Mouse (Mus musculus): ENCODE measurements around the gene Ablim1. TPM values are rescaled to one million over a fixed set of nuclear protein-coding genes. Genes with fewer than 3 reads are reported as not detected.

Gene Ablim1
- total and polyA plus RNA-seq, 2 experiments from 2014 or later: 44.7 to 71.7 TPM

GRCm38 (mm10) chr19:57170880-57171279 is 143.8 kb downstream of the Ablim1 start:
- DNase-seq (ENCODE audit: low spot score) (no peak), ATAC-seq (no peak)
- Histone ChIP-seq H3K4me2 (ENCODE audit: low read depth, low read length) (no peak overlapping the region), H3K27ac (no peak overlapping the region), H3K36me3 (ENCODE audit: insufficient read depth, low read length) (no peaks in the 10 kb centered on the region), H3K27me3 (ENCODE audit: insufficient read depth, low read length) (no peaks in the 10 kb centered on the region), H3K4me3 (ENCODE audit: low read length) (no peak overlapping the region), H3K9ac (replicated peaks; ENCODE audit: low read length) (no peak overlapping the region), H3K9me3 (ENCODE audit: low read length) (no peaks in the 10 kb centered on the region), H3K4me1 (ENCODE audit: insufficient read depth, low read length) (no peaks in the 10 kb centered on the region)
- 87% methylated on average over 5 of the region's 5 CpGs for WGBS
- TF ChIP-seq CTCF (IDR thresholded peaks at IDR 0.05; ENCODE audit: low read depth): no peak

- H3K4me2 ChIP-seq (ENCODE audit: low read depth, low read length): no peak overlapping the region
- no peaks in the 10 kb centered on the region for H3K27me3 ChIP-seq (ENCODE audit: insufficient read depth, low read length)
- H3K36me3 ChIP-seq (ENCODE audit: insufficient read depth, low read length): no peaks in the 10 kb centered on the region
- H3K9me3 ChIP-seq (ENCODE audit: low read length): no peaks in the 10 kb centered on the region
- ATAC-seq (no peak), DNase-seq (ENCODE audit: low spot score) (no peak)
- H3K4me1 ChIP-seq (ENCODE audit: insufficient read depth, low read length): no peaks in the 10 kb centered on the region
- H3K9ac ChIP-seq (replicated peaks; ENCODE audit: low read length): no peak overlapping the region
- H3K27ac ChIP-seq: no peak overlapping the region
- 73% methylated on average over 2 of the region's 2 CpGs for WGBS
- no peak overlapping the region for H3K4me3 ChIP-seq (ENCODE audit: low read length)
- TF ChIP-seq CTCF (IDR thresholded peaks at IDR 0.05; ENCODE audit: low read depth): peak; percentile 50
These were observed 145.2 kb downstream of the Ablim1 start for GRCm38 (mm10) chr19:57169485-57169884.

- H3K27ac ChIP-seq: no peak overlapping the region
- no peak overlapping the region for H3K4me2 ChIP-seq (ENCODE audit: low read depth, low read length)
- DNase-seq (ENCODE audit: low spot score) (no peak), ATAC-seq (no peak)
- H3K36me3 ChIP-seq (ENCODE audit: insufficient read depth, low read length): no peaks in the 10 kb centered on the region
- H3K4me1 ChIP-seq (ENCODE audit: insufficient read depth, low read length): no peaks in the 10 kb centered on the region
- H3K27me3 ChIP-seq (ENCODE audit: insufficient read depth, low read length): no peaks in the 10 kb centered on the region
- no peak overlapping the region for H3K4me3 ChIP-seq (ENCODE audit: low read length)
- no peak for TF ChIP-seq CTCF (IDR thresholded peaks at IDR 0.05; ENCODE audit: low read depth)
- no peak overlapping the region for H3K9ac ChIP-seq (replicated peaks; ENCODE audit: low read length)
- H3K9me3 ChIP-seq (ENCODE audit: low read length): no peaks in the 10 kb centered on the region
- WGBS: 86% methylated on average over 5 of the region's 5 CpGs
These were observed 147.0 kb downstream of the Ablim1 start for GRCm38 (mm10) chr19:57167721-57168120.

GRCm38 (mm10) chr19:57164882-57165281 is 149.8 kb downstream of the Ablim1 start:
- no peaks in the 10 kb centered on the region for H3K27me3 ChIP-seq (ENCODE audit: insufficient read depth, low read length)
- no peak overlapping the region for H3K4me3 ChIP-seq (ENCODE audit: low read length)
- H3K9me3 ChIP-seq (ENCODE audit: low read length): no peaks in the 10 kb centered on the region
- DNase-seq (ENCODE audit: low spot score): no peak
- H3K4me1 ChIP-seq (ENCODE audit: insufficient read depth, low read length): no peaks in the 10 kb centered on the region
- TF ChIP-seq CTCF (IDR thresholded peaks at IDR 0.05; ENCODE audit: low read depth): no peak
- no peak overlapping the region for H3K27ac ChIP-seq
- WGBS: 68% methylated on average over 2 of the region's 2 CpGs
- H3K36me3 ChIP-seq (ENCODE audit: insufficient read depth, low read length): no peaks in the 10 kb centered on the region
- ATAC-seq: no peak
- H3K9ac ChIP-seq (replicated peaks; ENCODE audit: low read length): no peak overlapping the region
- H3K4me2 ChIP-seq (ENCODE audit: low read depth, low read length): no peak overlapping the region

GRCm38 (mm10) chr19:57163315-57163714 is 151.4 kb downstream of the Ablim1 start:
- Histone ChIP-seq H3K27ac (no peak overlapping the region), H3K9me3 (ENCODE audit: low read length) (no peaks in the 10 kb centered on the region), H3K27me3 (ENCODE audit: insufficient read depth, low read length) (no peaks in the 10 kb centered on the region), H3K36me3 (ENCODE audit: insufficient read depth, low read length) (no peaks in the 10 kb centered on the region), H3K4me1 (ENCODE audit: insufficient read depth, low read length) (no peaks in the 10 kb centered on the region), H3K9ac (replicated peaks; ENCODE audit: low read length) (no peak overlapping the region), H3K4me3 (ENCODE audit: low read length) (no peak overlapping the region), H3K4me2 (ENCODE audit: low read depth, low read length) (no peak overlapping the region)
- ATAC-seq: no peak
- 86% methylated on average over 13 of the region's 13 CpGs for WGBS
- DNase-seq (ENCODE audit: low spot score): no peak
- no peak for TF ChIP-seq CTCF (IDR thresholded peaks at IDR 0.05; ENCODE audit: low read depth)

- ATAC-seq: no peak
These were observed 152.6 kb downstream of the Ablim1 start for GRCm38 (mm10) chr19:57161978-57162727.

GRCm38 (mm10) chr19:57161010-57161660 is 153.6 kb downstream of the Ablim1 start:
- ATAC-seq (0 out of 2 replicates have a peak, but pooled peaks have one; percentile 55), DNase-seq (ENCODE audit: low spot score) (peak; percentile 34)
- H3K36me3 ChIP-seq (ENCODE audit: insufficient read depth, low read length): no peaks in the 10 kb centered on the region
- no peak overlapping the region for H3K9ac ChIP-seq (replicated peaks; ENCODE audit: low read length)
- 67% methylated on average over 7 of the region's 7 CpGs for WGBS
- H3K4me3 ChIP-seq (ENCODE audit: low read length): no peak overlapping the region
- H3K27me3 ChIP-seq (ENCODE audit: insufficient read depth, low read length): no peaks in the 10 kb centered on the region
- no peaks in the 10 kb centered on the region for H3K4me1 ChIP-seq (ENCODE audit: insufficient read depth, low read length)
- H3K9me3 ChIP-seq (ENCODE audit: low read length): no peaks in the 10 kb centered on the region
- H3K27ac ChIP-seq: no peak overlapping the region
- H3K4me2 ChIP-seq (ENCODE audit: low read depth, low read length): no peak overlapping the region
- TF ChIP-seq CTCF (IDR thresholded peaks at IDR 0.05; ENCODE audit: low read depth): peak; percentile 84

More at GRCm38 (mm10) chr19:57161978-57162727, 152.6 kb downstream of the Ablim1 start:
- no peaks in the 10 kb centered on the region for H3K27me3 ChIP-seq (ENCODE audit: insufficient read depth, low read length)
- TF ChIP-seq CTCF (IDR thresholded peaks at IDR 0.05; ENCODE audit: low read depth): no peak
- no peak overlapping the region for H3K9ac ChIP-seq (replicated peaks; ENCODE audit: low read length)
- H3K36me3 ChIP-seq (ENCODE audit: insufficient read depth, low read length): no peaks in the 10 kb centered on the region
- no peak overlapping the region for H3K27ac ChIP-seq
- H3K4me2 ChIP-seq (ENCODE audit: low read depth, low read length): no peak overlapping the region
- no peaks in the 10 kb centered on the region for H3K4me1 ChIP-seq (ENCODE audit: insufficient read depth, low read length)
- WGBS: 79% methylated on average over 11 of the region's 11 CpGs
- H3K4me3 ChIP-seq (ENCODE audit: low read length): no peak overlapping the region
- no peak for DNase-seq (ENCODE audit: low spot score)
- H3K9me3 ChIP-seq (ENCODE audit: low read length): no peaks in the 10 kb centered on the region

All from hindbrain, postnatal 0 days (tissue).